Mouse (Mus musculus): ENCODE measurements around the gene Rmnd5a. TPM values are rescaled to one million over a fixed set of nuclear protein-coding genes. Genes with fewer than 3 reads are reported as not detected.

Gene Rmnd5a
- total and polyA plus RNA-seq, 2 experiments from 2014 or later: 7.8 to 41.8 TPM

- ATAC-seq (ENCODE audit: low FRiP score) (no peak), DNase-seq (ENCODE audit: low spot score) (no peak)
- TF ChIP-seq CTCF (IDR thresholded peaks at IDR 0.05): no peak
Measured at GRCm38 (mm10) chr6:71396016-71396415, 44.4 kb downstream of the Rmnd5a start.

DNA sequence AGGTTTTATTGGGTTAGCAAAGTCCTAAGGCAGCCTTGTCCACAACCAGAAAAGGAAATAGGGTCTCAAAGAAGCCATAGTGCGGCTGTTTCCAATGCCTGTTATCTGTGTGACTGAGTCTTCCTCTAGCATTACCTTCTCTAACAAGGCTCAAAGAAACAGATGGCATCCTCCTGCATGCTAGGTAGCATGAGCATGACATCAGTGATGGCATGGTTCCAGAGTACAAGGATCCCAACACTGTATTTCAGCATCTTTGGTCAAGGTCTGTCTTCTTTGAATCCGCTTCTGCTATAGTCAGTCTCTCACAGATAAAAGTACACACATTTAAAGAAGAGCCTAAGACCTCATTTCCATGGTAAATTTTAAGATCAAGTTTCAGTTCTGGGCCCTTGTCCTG, 49.9 kb downstream of the Rmnd5a start:
- DNase-seq (ENCODE audit: low spot score) (peak; percentile 42), ATAC-seq (ENCODE audit: low FRiP score) (no peak)
- Histone ChIP-seq H3K4me3 (ENCODE audit: low read depth, low read length) (no peak overlapping the region), H3K4me2 (ENCODE audit: low read depth, low read length, poor library complexity, severe bottlenecking) (no peak overlapping the region), H3K4me1 (ENCODE audit: insufficient read depth, low read length) (no peaks in the 10 kb centered on the region), H3K27ac (ENCODE audit: low read depth, low read length) (no peak overlapping the region), H3K27me3 (ENCODE audit: insufficient read depth, low read length) (no peaks in the 10 kb centered on the region), H3K36me3 (ENCODE audit: insufficient read depth, low read length) (peaks cover 14% of the 10 kb centered on the region), H3K9ac (replicated peaks; ENCODE audit: low read length, poor library complexity, severe bottlenecking) (no peak overlapping the region), H3K9me3 (ENCODE audit: low read length) (no peaks in the 10 kb centered on the region)
- no peak for TF ChIP-seq CTCF (IDR thresholded peaks at IDR 0.05)
- 93% methylated on average over 2 of the region's 2 CpGs for WGBS

More at GRCm38 (mm10) chr6:71396016-71396415, 44.4 kb downstream of the Rmnd5a start:
- Histone ChIP-seq H3K9me3 (ENCODE audit: low read length) (no peaks in the 10 kb centered on the region), H3K27ac (ENCODE audit: low read depth, low read length) (no peak overlapping the region), H3K9ac (replicated peaks; ENCODE audit: low read length, poor library complexity, severe bottlenecking) (no peak overlapping the region), H3K4me2 (ENCODE audit: low read depth, low read length, poor library complexity, severe bottlenecking) (no peak overlapping the region), H3K27me3 (ENCODE audit: insufficient read depth, low read length) (no peaks in the 10 kb centered on the region), H3K4me1 (ENCODE audit: insufficient read depth, low read length) (no peaks in the 10 kb centered on the region), H3K4me3 (ENCODE audit: low read depth, low read length) (no peak overlapping the region), H3K36me3 (ENCODE audit: insufficient read depth, low read length) (peaks cover 22% of the 10 kb centered on the region)
- WGBS: 98% methylated on average over 1 of the region's 1 CpGs

DNA sequence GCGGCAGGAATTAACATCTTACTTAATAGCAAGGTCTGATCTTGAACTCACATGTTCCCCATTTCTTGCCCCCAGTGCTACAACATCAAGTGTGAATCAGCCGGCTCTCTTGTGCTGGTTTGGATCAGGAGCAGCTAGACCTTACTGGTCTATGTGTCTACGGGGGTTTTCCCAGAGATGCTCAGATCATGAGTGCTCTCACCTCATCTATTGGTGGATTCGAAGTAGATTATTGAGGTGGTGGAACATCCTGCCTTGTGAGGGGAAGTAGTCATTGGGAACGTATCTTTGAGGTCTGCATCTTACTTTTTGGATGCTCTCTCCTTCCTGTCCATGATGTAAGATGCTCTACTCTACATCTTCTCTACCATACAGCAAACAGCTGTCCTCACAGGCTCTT, 58.8 kb downstream of the Rmnd5a start:
- Histone ChIP-seq H3K36me3 (ENCODE audit: insufficient read depth, low read length) (no peaks in the 10 kb centered on the region), H3K9ac (replicated peaks; ENCODE audit: low read length, poor library complexity, severe bottlenecking) (no peak overlapping the region), H3K4me2 (ENCODE audit: low read depth, low read length, poor library complexity, severe bottlenecking) (no peak overlapping the region), H3K4me1 (ENCODE audit: insufficient read depth, low read length) (no peaks in the 10 kb centered on the region), H3K9me3 (ENCODE audit: low read length) (no peaks in the 10 kb centered on the region), H3K27ac (ENCODE audit: low read depth, low read length) (no peak overlapping the region), H3K27me3 (ENCODE audit: insufficient read depth, low read length) (no peaks in the 10 kb centered on the region), H3K4me3 (ENCODE audit: low read depth, low read length) (no peak overlapping the region)
- ATAC-seq (ENCODE audit: low FRiP score): no peak
- no peak for DNase-seq (ENCODE audit: low spot score)
- WGBS: 96% methylated on average over 5 of the region's 5 CpGs
- no peak for TF ChIP-seq CTCF (IDR thresholded peaks at IDR 0.05)

GRCm38 (mm10) chr6:71376711-71377110, 63.7 kb downstream of the Rmnd5a start:
- no peak overlapping the region for H3K4me3 ChIP-seq (ENCODE audit: low read depth, low read length)
- no peak overlapping the region for H3K9ac ChIP-seq (replicated peaks; ENCODE audit: low read length, poor library complexity, severe bottlenecking)
- no peaks in the 10 kb centered on the region for H3K36me3 ChIP-seq (ENCODE audit: insufficient read depth, low read length)
- no peak for ATAC-seq (ENCODE audit: low FRiP score)
- H3K27ac ChIP-seq (ENCODE audit: low read depth, low read length): no peak overlapping the region
- no peak for DNase-seq (ENCODE audit: low spot score)
- no peak overlapping the region for H3K4me2 ChIP-seq (ENCODE audit: low read depth, low read length, poor library complexity, severe bottlenecking)
- TF ChIP-seq CTCF (IDR thresholded peaks at IDR 0.05): no peak
- no peaks in the 10 kb centered on the region for H3K4me1 ChIP-seq (ENCODE audit: insufficient read depth, low read length)
- WGBS: 95% methylated on average over 13 of the region's 13 CpGs
- no peaks in the 10 kb centered on the region for H3K27me3 ChIP-seq (ENCODE audit: insufficient read depth, low read length)
- no peaks in the 10 kb centered on the region for H3K9me3 ChIP-seq (ENCODE audit: low read length)

GRCm38 (mm10) chr6:71374921-71375320, 65.5 kb downstream of the Rmnd5a start:
- no peak overlapping the region for H3K4me3 ChIP-seq (ENCODE audit: low read depth, low read length)
- no peak overlapping the region for H3K4me2 ChIP-seq (ENCODE audit: low read depth, low read length, poor library complexity, severe bottlenecking)
- H3K4me1 ChIP-seq (ENCODE audit: insufficient read depth, low read length): no peaks in the 10 kb centered on the region
- no peaks in the 10 kb centered on the region for H3K9me3 ChIP-seq (ENCODE audit: low read length)
- no peak overlapping the region for H3K27ac ChIP-seq (ENCODE audit: low read depth, low read length)
- TF ChIP-seq CTCF (IDR thresholded peaks at IDR 0.05): no peak
- no peaks in the 10 kb centered on the region for H3K27me3 ChIP-seq (ENCODE audit: insufficient read depth, low read length)
- ATAC-seq (ENCODE audit: low FRiP score): no peak
- H3K9ac ChIP-seq (replicated peaks; ENCODE audit: low read length, poor library complexity, severe bottlenecking): no peak overlapping the region
- no peaks in the 10 kb centered on the region for H3K36me3 ChIP-seq (ENCODE audit: insufficient read depth, low read length)
- WGBS: 82% methylated on average over 2 of the region's 2 CpGs
- no peak for DNase-seq (ENCODE audit: low spot score)

DNA sequence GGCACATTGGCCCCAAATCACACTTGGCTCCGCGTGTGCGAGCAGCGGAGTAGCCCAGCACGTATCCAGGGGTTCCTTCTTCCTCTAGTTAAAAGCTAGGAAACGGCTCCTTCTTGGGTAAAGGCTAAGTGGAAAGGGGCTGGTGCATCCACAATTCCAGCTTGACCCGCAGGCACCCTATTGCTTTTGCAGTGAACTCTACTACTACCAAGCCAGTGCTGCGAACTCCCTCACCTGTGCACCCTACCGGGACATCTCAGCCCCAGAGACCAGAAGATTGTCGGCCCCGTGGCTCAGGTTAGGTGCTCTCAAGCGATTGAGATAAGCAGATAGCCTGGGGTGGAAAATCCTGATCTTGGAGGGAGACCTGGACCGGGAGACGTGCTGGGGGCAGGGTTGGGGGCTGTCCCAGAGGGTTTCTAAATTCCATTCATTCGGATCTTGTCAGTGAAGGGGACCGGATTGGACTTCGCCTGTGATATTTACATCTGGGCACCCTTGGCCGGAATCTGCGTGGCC, 66.1 kb downstream of the Rmnd5a start:
- no peaks in the 10 kb centered on the region for H3K27me3 ChIP-seq (ENCODE audit: insufficient read depth, low read length)
- TF ChIP-seq CTCF (IDR thresholded peaks at IDR 0.05): no peak
- H3K36me3 ChIP-seq (ENCODE audit: insufficient read depth, low read length): no peaks in the 10 kb centered on the region
- no peak overlapping the region for H3K27ac ChIP-seq (ENCODE audit: low read depth, low read length)
- no peak overlapping the region for H3K4me3 ChIP-seq (ENCODE audit: low read depth, low read length)
- H3K9ac ChIP-seq (replicated peaks; ENCODE audit: low read length, poor library complexity, severe bottlenecking): no peak overlapping the region
- no peaks in the 10 kb centered on the region for H3K9me3 ChIP-seq (ENCODE audit: low read length)
- DNase-seq (ENCODE audit: low spot score): no peak
- WGBS: 87% methylated on average over 19 of the region's 19 CpGs
- no peak overlapping the region for H3K4me2 ChIP-seq (ENCODE audit: low read depth, low read length, poor library complexity, severe bottlenecking)
- ATAC-seq (ENCODE audit: low FRiP score): no peak
- H3K4me1 ChIP-seq (ENCODE audit: insufficient read depth, low read length): no peaks in the 10 kb centered on the region
